Mouse (Mus musculus): Measurements from ENCODE around the gene Ces1d. TPM values are rescaled to one million over a fixed set of nuclear protein-coding genes. Genes with fewer than 3 reads are reported as not detected.

Gene Ces1d
- not detected for polyA plus RNA-seq (2017; shearing (Covaris generic))

GRCm38 (mm10) chr8:93197685-93198525 is at the start of gene Ces1d:
TSS of gene Ces1d (minus strand) at chr8:93197838.

GRCm38 (mm10) chr8:93229446-93229845 is 31.8 kb upstream of the Ces1d start, which contains the start of gene Ces1e:
TSS of gene Ces1e (minus strand) at chr8:93229619.

GRCm38 (mm10) chr8:93131233-93131980 is 66.2 kb downstream of the Ces1d start, which contains the start of gene Ces1c:
TSS of gene Ces1c (minus strand) at chr8:93131283.

Other genes with a start within 250 kb of the Ces1d start
- not detected for gene Slc6a2, start 237.8 kb downstream of the Ces1d start, polyA plus RNA-seq (2017; shearing (Covaris generic))
- not detected for gene Ces1a, start 149.6 kb downstream of the Ces1d start, polyA plus RNA-seq (2017; shearing (Covaris generic))
- not detected for gene Ces1b, start 117.8 kb downstream of the Ces1d start, polyA plus RNA-seq (2017; shearing (Covaris generic))
- gene Ces1c, start 66.6 kb downstream of the Ces1d start, polyA plus RNA-seq (2017; shearing (Covaris generic)): not detected
- gene Ces1e, start 31.8 kb upstream of the Ces1d start, polyA plus RNA-seq (2017; shearing (Covaris generic)): not detected
- not detected for gene Ces1f, start 81.9 kb upstream of the Ces1d start, polyA plus RNA-seq (2017; shearing (Covaris generic))
- not detected for gene Ces1g, start 139.5 kb upstream of the Ces1d start, polyA plus RNA-seq (2017; shearing (Covaris generic))
- gene Ces1h, start 181.9 kb upstream of the Ces1d start, polyA plus RNA-seq (2017; shearing (Covaris generic)): not detected